Mouse (Mus musculus): ENCODE results near the gene Nat8f2. TPM values are rescaled to one million over a fixed set of nuclear protein-coding genes. Genes with fewer than 3 reads are reported as not detected.
"Not testable (repeated sequence)": the region's sequence is repeated elsewhere in the genome, so short reads cannot be mapped to it uniquely, and the experiment has no call there.

Gene Nat8f2
- total RNA-seq, 2 experiments from 2014 or later = not detected

GRCm38 (mm10) chr6:85866166-85866565 is 2.8 kb downstream of the Nat8f2 start:
- intact Hi-C loops (cut with DNase I); DNase-seq: not testable (repeated sequence)

- DNase-seq = peak; percentile 19 to 22
- intact Hi-C loops (cut with DNase I) = not testable (repeated sequence)
These were observed 3.9 kb downstream of the Nat8f2 start for GRCm38 (mm10) chr6:85864900-85865639.

- intact Hi-C loops (cut with DNase I) = no loop called here
- DNase-seq = no peak
These were observed 5.1 kb downstream of the Nat8f2 start for GRCm38 (mm10) chr6:85863840-85864239.

GRCm38 (mm10) chr6:85863136-85863535 is 5.8 kb downstream of the Nat8f2 start:
- intact Hi-C loops (cut with DNase I) = no loop called here
- DNase-seq = no peak

- intact Hi-C loops (cut with DNase I) = no loop called here
- DNase-seq = peak; percentile 17 to 20
These were observed 6.4 kb downstream of the Nat8f2 start for GRCm38 (mm10) chr6:85862565-85862964.

GRCm38 (mm10) chr6:85861247-85861646 is 7.7 kb downstream of the Nat8f2 start:
- no peak for DNase-seq
- intact Hi-C loops (cut with DNase I) = no loop called here

- intact Hi-C loops (cut with DNase I) = no loop called here
- DNase-seq = peak; percentile 47 to 64
These were observed 12.7 kb downstream of the Nat8f2 start for GRCm38 (mm10) chr6:85856194-85856678.

- intact Hi-C loops (cut with DNase I) = no loop called here
- DNase-seq = no peak
These were observed 15.5 kb downstream of the Nat8f2 start for GRCm38 (mm10) chr6:85853481-85853880.

- intact Hi-C loops (cut with DNase I) = no loop called here
- DNase-seq = no peak
These were observed 17.7 kb downstream of the Nat8f2 start for GRCm38 (mm10) chr6:85851062-85851773.

GRCm38 (mm10) chr6:85849240-85849639 is 19.7 kb downstream of the Nat8f2 start:
- intact Hi-C loops (cut with DNase I) = no loop called here
- DNase-seq = no peak

- intact Hi-C loops (cut with DNase I) = no loop called here
- DNase-seq = no peak
These were observed 20.8 kb downstream of the Nat8f2 start for GRCm38 (mm10) chr6:85848140-85848539.

- intact Hi-C loops (cut with DNase I) = no loop called here
- DNase-seq = no peak
These were observed 22.0 kb downstream of the Nat8f2 start for GRCm38 (mm10) chr6:85846921-85847320.

- DNase-seq; intact Hi-C loops (cut with DNase I): not testable (repeated sequence)
These were observed 25.1 kb downstream of the Nat8f2 start for GRCm38 (mm10) chr6:85843677-85844458.

GRCm38 (mm10) chr6:85839982-85840381 is 29.0 kb downstream of the Nat8f2 start:
- intact Hi-C loops (cut with DNase I) = loop anchor here (5.0 kb wide), 1 partner anchor 167 kb away; no protein-coding TSS in a partner anchor
- DNase-seq = no peak

- no peak for DNase-seq
- intact Hi-C loops (cut with DNase I) = loop anchor here (5.0 kb wide), 1 partner anchor 169 kb away; no protein-coding TSS in a partner anchor
These were observed 30.3 kb downstream of the Nat8f2 start for GRCm38 (mm10) chr6:85838674-85839073.

GRCm38 (mm10) chr6:85837307-85837706 is 31.7 kb downstream of the Nat8f2 start:
- peak; percentile 13 to 36 for DNase-seq

GRCm38 (mm10) chr6:85836827-85837226 is 32.1 kb downstream of the Nat8f2 start:
- peak; percentile 57 to 81 for DNase-seq
- intact Hi-C loops (cut with DNase I) = loop anchor here (5.0 kb wide), 1 partner anchor 170 kb away; no protein-coding TSS in a partner anchor

More at GRCm38 (mm10) chr6:85837307-85837706, 31.7 kb downstream of the Nat8f2 start:
- intact Hi-C loops (cut with DNase I) = loop anchor here (5.0 kb wide), 1 partner anchor 170 kb away; no protein-coding TSS in a partner anchor

GRCm38 (mm10) chr6:85836098-85836497 is 32.9 kb downstream of the Nat8f2 start:
- intact Hi-C loops (cut with DNase I) = loop anchor here (5.0 kb wide), 1 partner anchor 171 kb away; no protein-coding TSS in a partner anchor
- not testable (repeated sequence) for DNase-seq

GRCm38 (mm10) chr6:85835104-85835503 is 33.9 kb downstream of the Nat8f2 start:
- intact Hi-C loops (cut with DNase I) = loop anchor here (5.0 kb wide), 1 partner anchor 172 kb away; no protein-coding TSS in a partner anchor
- DNase-seq = not testable (repeated sequence)

GRCm38 (mm10) chr6:85834504-85835100 is 34.4 kb downstream of the Nat8f2 start:
- intact Hi-C loops (cut with DNase I) = loop anchor here (5.0 kb wide), 2 partner anchors 63 to 173 kb away; no protein-coding TSS in a partner anchor
- DNase-seq = not testable (repeated sequence)
